Mouse (Mus musculus): Measurements from ENCODE around the gene Bin2. TPM values are rescaled to one million over a fixed set of nuclear protein-coding genes. Genes with fewer than 3 reads are reported as not detected.
A peak's percentile ranks its signal among the peaks of the same experiment; 100 is the strongest.

Gene Bin2
- polyA plus RNA-seq, 1 experiment: 135 TPM

GRCm38 (mm10) chr15:100664813-100665274 is 4.5 kb downstream of the Bin2 start:
- TF ChIP-seq POLR2A (IDR thresholded peaks at IDR 0.05; ENCODE audit: borderline replicate concordance, low read depth, low read length): no peak
- TF ChIP-seq CTCF (IDR thresholded peaks at IDR 0.05; ENCODE audit: low read depth, low read length): no peak
- H3K4me1 ChIP-seq (ENCODE audit: control insufficient read depth, insufficient read depth, low read length): peaks cover 69% of the 10 kb centered on the region
- no peak overlapping the region for H3K4me3 ChIP-seq (ENCODE audit: insufficient read depth, low read length)
- peak overlapping the region; percentile 77 for H3K27ac ChIP-seq (ENCODE audit: insufficient read depth, low read depth, low read length)

- TF ChIP-seq CTCF (IDR thresholded peaks at IDR 0.05; ENCODE audit: low read depth, low read length) (no peak), POLR2A (IDR thresholded peaks at IDR 0.05; ENCODE audit: borderline replicate concordance, low read depth, low read length) (no peak)
- Histone ChIP-seq H3K27ac (ENCODE audit: insufficient read depth, low read depth, low read length) (no peak overlapping the region), H3K4me1 (ENCODE audit: control insufficient read depth, insufficient read depth, low read length) (peaks cover 44% of the 10 kb centered on the region), H3K4me3 (ENCODE audit: insufficient read depth, low read length) (no peak overlapping the region)
These were observed 8.5 kb downstream of the Bin2 start for GRCm38 (mm10) chr15:100660805-100661204.

DNA sequence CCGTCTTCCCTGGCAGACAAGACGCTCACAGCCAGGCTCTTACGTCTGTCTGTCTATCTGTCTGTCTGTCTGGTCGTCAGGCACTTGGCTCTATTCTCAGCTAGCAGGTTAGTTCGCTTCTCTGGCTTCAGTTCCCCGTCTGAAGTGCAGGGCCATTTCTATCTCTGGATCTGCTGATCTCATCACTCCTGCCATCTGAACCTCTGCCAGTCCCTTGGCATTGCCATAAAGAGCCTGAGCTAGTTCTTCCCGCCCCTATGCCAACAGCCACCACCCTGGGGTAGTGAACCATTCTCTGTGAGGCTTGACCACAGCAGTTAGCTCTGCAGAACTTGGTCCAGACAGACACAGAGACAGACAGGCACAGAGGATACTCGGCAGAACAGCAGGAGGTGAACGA is 9.0 kb downstream of the Bin2 start:
- Histone ChIP-seq H3K27ac (ENCODE audit: insufficient read depth, low read depth, low read length) (no peak overlapping the region), H3K4me3 (ENCODE audit: insufficient read depth, low read length) (no peak overlapping the region), H3K4me1 (ENCODE audit: control insufficient read depth, insufficient read depth, low read length) (peaks cover 39% of the 10 kb centered on the region)
- TF ChIP-seq POLR2A (IDR thresholded peaks at IDR 0.05; ENCODE audit: borderline replicate concordance, low read depth, low read length): no peak
- TF ChIP-seq CTCF (IDR thresholded peaks at IDR 0.05; ENCODE audit: low read depth, low read length): no peak

- peaks cover 5% of the 10 kb centered on the region for H3K4me1 ChIP-seq (ENCODE audit: control insufficient read depth, insufficient read depth, low read length)
- no peak for TF ChIP-seq CTCF (IDR thresholded peaks at IDR 0.05; ENCODE audit: low read depth, low read length)
- no peak for TF ChIP-seq POLR2A (IDR thresholded peaks at IDR 0.05; ENCODE audit: borderline replicate concordance, low read depth, low read length)
These were observed 14.2 kb downstream of the Bin2 start for GRCm38 (mm10) chr15:100655201-100655600.

DNA sequence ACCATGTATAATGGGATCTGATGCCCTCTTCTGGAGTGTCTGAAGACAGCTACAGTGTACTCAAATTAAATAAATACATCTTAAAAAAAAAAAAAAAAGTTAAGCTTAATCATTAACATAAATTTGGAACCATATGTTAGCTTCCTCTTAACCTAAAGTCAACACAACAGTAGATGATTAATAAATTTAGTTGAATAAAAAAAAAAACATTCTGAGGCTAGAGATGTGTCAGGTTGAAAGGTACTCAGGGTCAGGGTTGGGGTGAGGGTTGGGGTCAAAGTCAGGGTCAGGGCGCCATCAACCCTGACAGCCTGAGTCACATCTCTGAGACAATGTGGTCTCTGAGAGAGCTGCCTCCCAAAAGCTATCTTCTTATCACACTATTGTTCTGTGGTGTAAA is 15.1 kb downstream of the Bin2 start:
- Histone ChIP-seq H3K4me1 (ENCODE audit: control insufficient read depth, insufficient read depth, low read length) (no peaks in the 10 kb centered on the region), H3K27ac (ENCODE audit: insufficient read depth, low read depth, low read length) (no peak overlapping the region), H3K4me3 (ENCODE audit: insufficient read depth, low read length) (no peak overlapping the region)
- no peak for TF ChIP-seq POLR2A (IDR thresholded peaks at IDR 0.05; ENCODE audit: borderline replicate concordance, low read depth, low read length)
- no peak for TF ChIP-seq CTCF (IDR thresholded peaks at IDR 0.05; ENCODE audit: low read depth, low read length)

More at GRCm38 (mm10) chr15:100655201-100655600, 14.2 kb downstream of the Bin2 start:
- Histone ChIP-seq H3K27ac (ENCODE audit: insufficient read depth, low read depth, low read length) (no peak overlapping the region), H3K4me3 (ENCODE audit: insufficient read depth, low read length) (no peak overlapping the region)

GRCm38 (mm10) chr15:100651610-100652009 is 17.7 kb downstream of the Bin2 start:
- Histone ChIP-seq H3K27ac (ENCODE audit: insufficient read depth, low read depth, low read length) (no peak overlapping the region), H3K4me3 (ENCODE audit: insufficient read depth, low read length) (no peak overlapping the region), H3K4me1 (ENCODE audit: control insufficient read depth, insufficient read depth, low read length) (no peaks in the 10 kb centered on the region)
- TF ChIP-seq CTCF (IDR thresholded peaks at IDR 0.05; ENCODE audit: low read depth, low read length) (no peak), POLR2A (IDR thresholded peaks at IDR 0.05; ENCODE audit: borderline replicate concordance, low read depth, low read length) (no peak)

DNA sequence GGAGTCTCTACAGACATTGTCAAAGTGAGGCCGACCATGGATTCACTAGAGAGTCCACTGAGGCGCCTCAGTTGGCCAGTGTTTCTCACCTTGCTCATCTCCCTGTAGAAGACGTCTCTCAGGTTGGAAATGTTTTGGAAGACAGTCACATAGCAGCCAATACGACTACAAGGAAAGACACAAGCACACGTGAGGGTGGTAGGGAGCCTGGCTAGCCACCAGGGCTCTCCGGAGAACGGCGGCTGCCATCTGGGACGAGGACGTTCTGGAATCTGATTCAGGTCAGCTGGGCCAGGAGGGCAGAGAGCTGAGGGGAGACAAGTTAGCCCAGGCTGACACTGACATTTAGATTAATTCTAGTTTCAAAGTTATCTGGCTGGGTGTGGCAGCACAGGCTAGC is 19.2 kb downstream of the Bin2 start:
- TF ChIP-seq CTCF (IDR thresholded peaks at IDR 0.05; ENCODE audit: low read depth, low read length): no peak
- no peak for TF ChIP-seq POLR2A (IDR thresholded peaks at IDR 0.05; ENCODE audit: borderline replicate concordance, low read depth, low read length)
- Histone ChIP-seq H3K4me3 (ENCODE audit: insufficient read depth, low read length) (no peak overlapping the region), H3K4me1 (ENCODE audit: control insufficient read depth, insufficient read depth, low read length) (no peaks in the 10 kb centered on the region), H3K27ac (ENCODE audit: insufficient read depth, low read depth, low read length) (no peak overlapping the region)

GRCm38 (mm10) chr15:100646161-100646560 is 23.2 kb downstream of the Bin2 start:
- no peak overlapping the region for H3K27ac ChIP-seq (ENCODE audit: insufficient read depth, low read depth, low read length)
- no peak for TF ChIP-seq CTCF (IDR thresholded peaks at IDR 0.05; ENCODE audit: low read depth, low read length)
- no peak for TF ChIP-seq POLR2A (IDR thresholded peaks at IDR 0.05; ENCODE audit: borderline replicate concordance, low read depth, low read length)
- no peaks in the 10 kb centered on the region for H3K4me1 ChIP-seq (ENCODE audit: control insufficient read depth, insufficient read depth, low read length)
- H3K4me3 ChIP-seq (ENCODE audit: insufficient read depth, low read length): no peak overlapping the region

- TF ChIP-seq CTCF (IDR thresholded peaks at IDR 0.05; ENCODE audit: low read depth, low read length): no peak
- no peak for TF ChIP-seq POLR2A (IDR thresholded peaks at IDR 0.05; ENCODE audit: borderline replicate concordance, low read depth, low read length)
These were observed 26.9 kb downstream of the Bin2 start for GRCm38 (mm10) chr15:100642451-100642850.

GRCm38 (mm10) chr15:100641226-100641810 is 28.0 kb downstream of the Bin2 start:
- Histone ChIP-seq H3K4me3 (ENCODE audit: insufficient read depth, low read length) (no peak overlapping the region), H3K27ac (ENCODE audit: insufficient read depth, low read depth, low read length) (no peak overlapping the region), H3K4me1 (ENCODE audit: control insufficient read depth, insufficient read depth, low read length) (no peaks in the 10 kb centered on the region; the same call in 1 of the 2 replicates)
- TF ChIP-seq POLR2A (IDR thresholded peaks at IDR 0.05; ENCODE audit: borderline replicate concordance, low read depth, low read length) (no peak), CTCF (IDR thresholded peaks at IDR 0.05; ENCODE audit: low read depth, low read length) (no peak)

More at GRCm38 (mm10) chr15:100642451-100642850, 26.9 kb downstream of the Bin2 start:
- H3K27ac ChIP-seq (ENCODE audit: insufficient read depth, low read depth, low read length): no peak overlapping the region
- no peaks in the 10 kb centered on the region; the same call in 1 of the 2 replicates for H3K4me1 ChIP-seq (ENCODE audit: control insufficient read depth, insufficient read depth, low read length)
- H3K4me3 ChIP-seq (ENCODE audit: insufficient read depth, low read length): no peak overlapping the region
